In the genomic region with DNA sequence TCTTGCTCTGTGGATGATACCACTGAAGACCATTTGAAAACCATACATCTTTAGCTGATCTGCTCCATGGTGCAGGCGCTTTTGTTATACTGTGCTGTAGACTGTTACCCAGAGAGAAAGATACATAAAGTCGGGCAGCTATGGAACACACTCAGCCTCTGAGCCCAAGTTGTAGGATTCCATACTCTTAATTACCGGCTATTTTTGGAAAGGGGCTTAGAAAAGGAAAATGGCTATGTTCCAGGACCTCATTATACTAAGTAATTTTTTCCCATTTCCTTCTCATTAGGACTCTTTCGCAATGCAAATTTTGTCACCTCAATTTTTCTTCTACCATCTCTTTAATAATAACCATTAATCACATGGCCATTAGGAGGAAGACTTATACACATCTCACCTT, we compare ENCODE assay signal across 17 mouse cellular contexts.
"Had no signal": no experiment of that assay in that cellular context is flagged by ENCODE, and none has a peak within 500 bp of the region (broad histone marks: within the 10 kb centered on the region; RNA-seq: fewer than 3 reads in every experiment).

No protein-coding gene starts in this region.

- H3K27ac ChIP-seq: neural tube, embryonic 12.5 days; neural tube, embryonic 13.5 days; neural tube, embryonic 15.5 days; stomach, embryonic 15.5 days; stomach, postnatal 0 days had no signal

- H3K4me1 ChIP-seq: stomach, embryonic 15.5 days had no signal

- H3K4me3 ChIP-seq: neural tube, embryonic 12.5 days; neural tube, embryonic 13.5 days; neural tube, embryonic 15.5 days; stomach, embryonic 15.5 days had no signal

- H3K9me3 ChIP-seq: neural tube, embryonic 12.5 days; neural tube, embryonic 13.5 days; neural tube, embryonic 15.5 days; stomach, embryonic 15.5 days had no signal

- H3K9ac ChIP-seq: neural tube, embryonic 12.5 days; neural tube, embryonic 13.5 days; neural tube, embryonic 15.5 days; stomach, embryonic 15.5 days had no signal

- H3K4me2 ChIP-seq: neural tube, embryonic 12.5 days; neural tube, embryonic 13.5 days; neural tube, embryonic 15.5 days; stomach, embryonic 15.5 days had no signal

- H3K27me3 ChIP-seq: neural tube, embryonic 12.5 days; neural tube, embryonic 13.5 days; neural tube, embryonic 15.5 days; stomach, embryonic 15.5 days had no signal

- DNase-seq: retina, postnatal 1 day; right cerebral cortex, adult 18-20 months; right cerebral cortex, postnatal 14 days; right cerebral cortex, postnatal 25 days; right cerebral cortex, postnatal 4 days; spleen, adult 18-20 months; thymus, adult 18-20 months; thymus, adult 2 months; thymus, postnatal 14 days; thymus, postnatal 25 days; thymus, postnatal 36 days; thymus, postnatal 4 days had no signal

- H3K36me3 ChIP-seq: neural tube, embryonic 12.5 days; neural tube, embryonic 13.5 days; neural tube, embryonic 15.5 days; stomach, embryonic 15.5 days had no signal
